Mouse (Mus musculus) heart, embryonic 16.5 days (tissue): ENCODE data around the gene Borcs7. TPM values are rescaled to one million over a fixed set of nuclear protein-coding genes. Genes with fewer than 3 reads are reported as not detected.

Experiments
- ATAC-seq: fragments of 200-750 bp; cut with Nextera tagmentation; replicated peaks from 2 replicates; pipeline ENCODE4 v1.8.0; 2017; ENCODE audit warnings: moderate number of reproducible peaks; ENCODE audit not compliant: insufficient read depth, low FRiP score; ENCODE audit errors: extremely low read depth
- H3K27ac ChIP-seq: fragments of 300-500 bp; sonication (generic); 2 replicates; pipeline ENCODE4 v1.5.1; 2014; ENCODE audit warnings: mild to moderate bottlenecking, low read length, control low read depth, moderate library complexity
- H3K27me3 ChIP-seq: fragments of 300-500 bp; sonication (generic); 2 replicates; pipeline ENCODE4 v1.6.1; 2014; ENCODE audit warnings: low read length, mixed read lengths; ENCODE audit not compliant: control insufficient read depth, insufficient read depth
- H3K36me3 ChIP-seq: fragments of 300-500 bp; sonication (generic); 2 replicates; pipeline ENCODE4 v1.6.1; 2014; ENCODE audit not compliant: control insufficient read depth, insufficient read depth
- H3K4me1 ChIP-seq: fragments of 300-500 bp; sonication (generic); 2 replicates; pipeline ENCODE4 v1.6.1; 2014; ENCODE audit warnings: low read length, mixed read lengths; ENCODE audit not compliant: control insufficient read depth, insufficient read depth
- H3K4me2 ChIP-seq: fragments of 300-500 bp; sonication (generic); 2 replicates; pipeline ENCODE4 v1.6.1; 2014; ENCODE audit warnings: low read depth, mild to moderate bottlenecking, control low read depth, low read length
- H3K4me3 ChIP-seq: fragments of 300-500 bp; sonication (generic); 2 replicates; pipeline ENCODE4 v1.5.1; 2014; ENCODE audit warnings: mild to moderate bottlenecking, control low read depth, low read length
- H3K9ac ChIP-seq: fragments of 300-500 bp; sonication (generic); 2 replicates; pipeline ENCODE4 v1.6.1; 2014; ENCODE audit warnings: low read length, control low read depth
- H3K9me3 ChIP-seq: fragments of 300-500 bp; sonication (generic); replicated peaks from 2 replicates; pipeline ENCODE4 v1.6.1; 2016; ENCODE audit warnings: low read length; ENCODE audit not compliant: control insufficient read depth
- WGBS: fragments of 180-500 bp; shearing (Covaris S2); extraction: QIAGEN DNeasy Blood & Tissue Kit; methylation state at CpG from one replicate; pipeline ENCODE4 v1.1.7; 2014; 5-methylcytosine and 5-hydroxymethylcytosine counted together
- polyA plus RNA-seq: library from polyadenylated mRNA; unstranded; fragments of >200 nt; fragmentation: Nextera tagmentation; extraction: Ambion mirVana; gene quantifications from 2 replicates; pipeline ENCODE4 v1.2.1, GENCODE M21; 2015

Borcs7 gene
- polyA plus RNA-seq, 1 experiment from 2014 or later, result 13.7 TPM

- no peaks in the 10 kb centered on the region for H3K27me3 ChIP-seq
- no peak for ATAC-seq
- peaks cover 34% of the 10 kb centered on the region for H3K36me3 ChIP-seq
- no peak overlapping the region for H3K4me3 ChIP-seq
- peaks cover 7% of the 10 kb centered on the region; the same call in 1 of the 2 replicates for H3K4me1 ChIP-seq
- no peak overlapping the region for H3K27ac ChIP-seq
- H3K9ac ChIP-seq, result no peak overlapping the region
- no peaks in the 10 kb centered on the region for H3K9me3 ChIP-seq
- 43% methylated on average over 9 of the region's 9 CpGs for WGBS
- no peak overlapping the region for H3K4me2 ChIP-seq
Measured at GRCm38 (mm10) chr19:46658851-46659250, 30.9 kb upstream of the Borcs7 start.

- WGBS, result 42% methylated on average over 4 of the region's 4 CpGs
- H3K36me3 ChIP-seq, result peaks cover 11% of the 10 kb centered on the region
- H3K4me1 ChIP-seq, result peaks cover 7% of the 10 kb centered on the region; the same call in 1 of the 2 replicates
- H3K9ac ChIP-seq, result no peak overlapping the region
- H3K4me3 ChIP-seq, result no peak overlapping the region
- H3K9me3 ChIP-seq, result no peaks in the 10 kb centered on the region
- no peak for ATAC-seq
- no peak overlapping the region for H3K27ac ChIP-seq
- H3K27me3 ChIP-seq, result no peaks in the 10 kb centered on the region
- H3K4me2 ChIP-seq, result no peak overlapping the region
Measured at GRCm38 (mm10) chr19:46661511-46661910, 28.2 kb upstream of the Borcs7 start.

DNA sequence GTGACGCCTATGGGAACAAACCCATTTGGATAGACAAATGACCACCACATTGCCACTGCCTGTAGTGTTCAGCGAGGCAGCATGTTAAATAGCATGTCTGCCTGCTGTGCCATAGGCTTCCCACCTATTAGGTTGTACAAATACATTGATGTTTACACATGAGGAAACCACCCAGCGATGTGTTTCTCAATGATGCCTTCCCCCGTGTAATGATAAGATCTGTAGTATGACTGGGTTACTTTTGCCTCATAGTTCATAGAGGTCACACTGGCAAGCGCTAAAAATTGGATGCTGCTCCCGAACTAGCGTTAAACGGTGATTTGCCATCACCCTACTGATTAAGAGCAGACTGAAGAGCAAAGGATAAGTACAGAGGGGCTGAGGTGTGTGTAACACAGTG, 27.5 kb upstream of the Borcs7 start:
- Histone ChIP-seq H3K9me3 (no peaks in the 10 kb centered on the region), H3K36me3 (peaks cover 4% of the 10 kb centered on the region), H3K4me3 (no peak overlapping the region), H3K27ac (no peak overlapping the region), H3K4me1 (peaks cover 4% of the 10 kb centered on the region; the same call in 1 of the 2 replicates), H3K9ac (no peak overlapping the region), H3K27me3 (no peaks in the 10 kb centered on the region), H3K4me2 (no peak overlapping the region)
- ATAC-seq, result no peak
- 66% methylated on average over 8 of the region's 8 CpGs for WGBS

DNA sequence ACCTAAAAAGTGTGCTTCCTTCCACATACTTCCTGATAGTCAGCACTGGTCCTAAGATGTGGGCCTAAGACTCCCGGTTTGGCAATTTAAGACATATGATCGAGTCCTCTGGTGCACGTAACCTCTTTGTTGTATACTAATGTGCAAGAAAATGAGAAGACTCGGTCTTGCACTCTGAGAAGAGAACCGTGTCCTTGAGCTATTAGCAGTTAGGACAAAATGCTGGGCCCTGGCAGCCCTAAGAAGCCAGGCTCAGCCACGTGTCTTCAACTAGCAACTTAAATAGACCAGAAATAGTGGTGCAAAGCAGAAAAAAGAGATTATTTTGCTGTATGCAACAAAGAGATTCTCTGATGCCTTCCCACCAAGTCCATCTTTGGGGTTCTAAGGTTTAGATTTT, 26.9 kb upstream of the Borcs7 start:
- peaks cover 4% of the 10 kb centered on the region; the same call in 1 of the 2 replicates for H3K4me1 ChIP-seq

GRCm38 (mm10) chr19:46665474-46665873, 24.2 kb upstream of the Borcs7 start:
- Histone ChIP-seq H3K36me3 (no peaks in the 10 kb centered on the region), H3K4me2 (no peak overlapping the region), H3K4me1 (peaks cover 2% of the 10 kb centered on the region; the same call in 1 of the 2 replicates), H3K27ac (no peak overlapping the region), H3K4me3 (no peak overlapping the region), H3K9me3 (no peaks in the 10 kb centered on the region), H3K9ac (no peak overlapping the region), H3K27me3 (no peaks in the 10 kb centered on the region)
- 55% methylated on average over 7 of the region's 7 CpGs for WGBS
- ATAC-seq, result no peak

More for the DNA sequence above, 26.9 kb upstream of the Borcs7 start:
- Histone ChIP-seq H3K9me3 (no peaks in the 10 kb centered on the region), H3K9ac (no peak overlapping the region), H3K4me2 (no peak overlapping the region), H3K36me3 (peaks cover under 1% of the 10 kb centered on the region; the same call in 1 of the 2 replicates), H3K27me3 (no peaks in the 10 kb centered on the region), H3K4me3 (no peak overlapping the region), H3K27ac (no peak overlapping the region)
- 74% methylated on average over 6 of the region's 6 CpGs for WGBS
- ATAC-seq, result no peak

DNA sequence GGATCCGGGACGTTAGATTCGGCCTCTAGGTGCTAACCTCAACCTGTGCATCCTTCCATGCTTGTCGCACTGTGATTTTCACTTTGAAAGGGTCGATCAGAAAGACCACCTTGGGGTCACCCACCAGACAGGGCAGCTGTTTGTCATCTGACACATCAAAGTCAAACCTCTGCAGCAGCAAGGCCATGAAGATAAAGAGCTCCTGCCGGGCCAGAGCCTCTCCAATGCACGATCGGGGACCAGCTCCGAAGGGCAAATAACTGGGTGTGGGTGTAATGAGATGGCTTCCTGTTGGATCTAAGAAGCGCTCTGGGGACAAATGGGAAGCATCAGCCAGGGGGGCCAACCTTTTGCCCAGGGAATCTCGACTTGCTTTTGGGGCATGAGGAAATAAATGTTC, 22.4 kb upstream of the Borcs7 start:
- no peak overlapping the region for H3K27ac ChIP-seq
- H3K4me3 ChIP-seq, result no peak overlapping the region
- no peak overlapping the region for H3K9ac ChIP-seq
- H3K9me3 ChIP-seq, result no peaks in the 10 kb centered on the region
- no peak overlapping the region for H3K4me2 ChIP-seq
- no peaks in the 10 kb centered on the region for H3K27me3 ChIP-seq
- peaks cover 2% of the 10 kb centered on the region; the same call in 1 of the 2 replicates for H3K4me1 ChIP-seq
- no peak for ATAC-seq
- H3K36me3 ChIP-seq, result no peaks in the 10 kb centered on the region
- 56% methylated on average over 11 of the region's 11 CpGs for WGBS

DNA sequence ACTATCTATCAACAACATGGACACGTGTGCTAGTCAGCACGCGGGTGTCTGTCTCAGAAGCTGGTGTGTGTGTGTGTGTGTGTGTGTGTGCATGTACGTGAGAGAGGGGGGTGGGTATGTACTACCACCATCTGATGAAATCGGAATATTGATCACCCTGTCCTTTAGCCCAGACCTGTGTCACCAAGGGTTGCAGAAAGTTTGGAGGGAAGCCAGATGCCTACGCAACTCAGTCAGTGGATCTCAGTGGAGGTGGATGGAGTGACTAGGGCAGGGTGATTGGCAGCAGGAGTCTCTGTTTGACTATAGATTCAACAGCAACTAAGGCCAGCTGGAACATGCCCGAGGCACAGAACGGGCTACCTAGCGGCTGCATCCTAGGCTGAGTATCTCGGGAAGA, 21.4 kb upstream of the Borcs7 start:
- WGBS, result 79% methylated on average over 10 of the region's 10 CpGs
- H3K27me3 ChIP-seq, result no peaks in the 10 kb centered on the region

DNA sequence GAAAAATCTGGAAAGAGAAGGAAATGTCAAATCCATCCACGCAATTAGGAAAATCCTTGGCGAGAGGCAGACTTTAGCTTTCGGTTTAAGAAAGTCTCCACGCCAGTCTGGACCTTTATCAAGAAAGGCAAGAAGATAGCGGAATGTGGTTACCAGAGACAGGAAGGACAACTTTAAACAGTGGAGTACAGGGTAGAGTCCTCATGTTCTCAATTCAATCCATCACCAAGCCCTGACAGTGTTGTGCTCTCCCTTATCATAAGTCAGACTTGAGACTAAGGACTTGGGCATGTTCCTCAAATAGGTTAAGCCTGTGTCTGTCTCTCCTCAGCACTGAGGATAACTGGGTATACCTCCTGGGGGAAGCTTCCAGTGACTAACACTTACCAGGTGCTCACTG, 19.9 kb upstream of the Borcs7 start:
- H3K27ac ChIP-seq, result no peak overlapping the region
- no peak for ATAC-seq
- no peaks in the 10 kb centered on the region for H3K36me3 ChIP-seq
- H3K9ac ChIP-seq, result no peak overlapping the region
- H3K4me1 ChIP-seq, result 0 out of 2 replicates have a peak, but pooled peaks cover 3% of the 10 kb centered on the region
- H3K4me3 ChIP-seq, result no peak overlapping the region
- H3K27me3 ChIP-seq, result no peaks in the 10 kb centered on the region
- no peak overlapping the region for H3K4me2 ChIP-seq
- 43% methylated on average over 5 of the region's 5 CpGs for WGBS
- no peaks in the 10 kb centered on the region for H3K9me3 ChIP-seq

More for the DNA sequence above, 21.4 kb upstream of the Borcs7 start:
- no peaks in the 10 kb centered on the region for H3K36me3 ChIP-seq
- 0 out of 2 replicates have a peak, but pooled peaks cover 3% of the 10 kb centered on the region for H3K4me1 ChIP-seq
- no peak for ATAC-seq
- no peak overlapping the region for H3K27ac ChIP-seq
- no peak overlapping the region for H3K4me3 ChIP-seq
- H3K4me2 ChIP-seq, result no peak overlapping the region
- no peak overlapping the region for H3K9ac ChIP-seq
- no peaks in the 10 kb centered on the region for H3K9me3 ChIP-seq

DNA sequence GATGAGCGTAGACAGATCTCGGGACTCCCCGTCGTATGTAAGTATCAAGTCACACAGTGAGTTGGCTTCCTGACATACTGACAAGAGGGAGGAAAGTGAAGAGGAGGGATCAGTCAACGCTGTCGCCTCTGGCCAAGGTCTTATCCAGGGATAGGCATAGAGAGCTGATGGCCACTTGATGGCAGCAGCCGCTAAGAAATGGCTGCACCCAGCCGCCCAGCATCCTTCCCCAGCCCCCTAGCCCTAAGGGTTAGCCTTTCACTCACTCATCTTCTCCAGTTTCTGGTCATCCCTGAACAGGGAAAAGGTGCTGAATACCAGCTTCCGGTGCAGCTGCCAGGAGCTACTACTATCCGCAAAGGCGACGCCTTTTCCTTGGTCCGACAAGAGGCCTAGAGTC, 19.0 kb upstream of the Borcs7 start:
- Histone ChIP-seq H3K4me2 (no peak overlapping the region), H3K36me3 (no peaks in the 10 kb centered on the region), H3K9ac (no peak overlapping the region), H3K4me3 (no peak overlapping the region), H3K4me1 (0 out of 2 replicates have a peak, but pooled peaks cover 3% of the 10 kb centered on the region), H3K9me3 (no peaks in the 10 kb centered on the region), H3K27me3 (no peaks in the 10 kb centered on the region), H3K27ac (no peak overlapping the region)
- peak; percentile 63; the same call in 1 of the 2 replicates for ATAC-seq
- 10% methylated on average over 13 of the region's 13 CpGs for WGBS
